Mouse (Mus musculus): Measurements from ENCODE around the gene Zfp600. TPM values are rescaled to one million over a fixed set of nuclear protein-coding genes. Genes with fewer than 3 reads are reported as not detected.
"Not testable (repeated sequence)": the region's sequence is repeated elsewhere in the genome, so short reads cannot be mapped to it uniquely, and the experiment has no call there.

Gene Zfp600
- under 1 TPM in 1 of 2 experiments, not detected in 1; 0.08 TPM for polyA plus RNA-seq (2017; shearing (Covaris generic))

DNA sequence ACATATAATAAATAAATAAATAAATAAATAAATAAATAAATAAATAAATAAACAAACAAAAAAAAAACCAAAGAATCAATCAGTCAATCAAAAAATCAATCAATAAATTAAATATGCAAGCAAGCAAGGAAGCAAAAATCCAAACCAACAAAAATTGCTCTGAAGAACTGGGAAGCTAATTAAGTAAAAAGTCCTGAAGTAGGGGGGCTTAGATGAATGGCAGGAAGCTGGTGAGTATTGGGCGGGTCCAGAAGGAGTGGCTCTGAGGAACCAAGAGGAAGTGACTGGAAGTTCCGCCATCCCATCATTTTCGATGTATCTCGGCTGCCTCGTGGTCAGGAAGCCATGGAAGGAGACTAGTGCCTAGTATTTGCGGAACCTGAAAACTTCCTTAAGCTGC is at the start of gene Zfp600:
Gene Zfp600, plus strand, starts transcription at position 301 of the 400 bp plus-strand sequence.
- not testable (repeated sequence) for ATAC-seq

DNA sequence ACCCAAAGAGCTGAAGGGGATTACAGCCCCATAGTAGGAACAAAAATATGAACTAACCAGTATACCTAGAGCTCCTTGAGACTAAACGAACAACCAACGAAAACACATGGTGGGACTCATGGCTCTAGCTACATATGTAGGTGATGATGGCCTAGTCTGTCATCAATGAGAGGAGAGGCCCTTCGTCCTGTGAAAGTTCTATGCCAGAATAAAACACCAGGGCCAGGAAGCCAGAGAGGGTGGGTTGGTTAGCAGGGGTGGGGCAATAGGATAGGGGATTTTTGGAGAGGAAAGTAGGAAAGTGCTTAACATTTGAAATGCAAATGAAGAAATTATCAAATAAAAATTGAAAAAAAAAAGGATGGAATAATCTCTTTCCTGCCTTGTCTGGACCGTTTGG is 6.3 kb downstream of the Zfp600 start:
- not testable (repeated sequence) for ATAC-seq

DNA sequence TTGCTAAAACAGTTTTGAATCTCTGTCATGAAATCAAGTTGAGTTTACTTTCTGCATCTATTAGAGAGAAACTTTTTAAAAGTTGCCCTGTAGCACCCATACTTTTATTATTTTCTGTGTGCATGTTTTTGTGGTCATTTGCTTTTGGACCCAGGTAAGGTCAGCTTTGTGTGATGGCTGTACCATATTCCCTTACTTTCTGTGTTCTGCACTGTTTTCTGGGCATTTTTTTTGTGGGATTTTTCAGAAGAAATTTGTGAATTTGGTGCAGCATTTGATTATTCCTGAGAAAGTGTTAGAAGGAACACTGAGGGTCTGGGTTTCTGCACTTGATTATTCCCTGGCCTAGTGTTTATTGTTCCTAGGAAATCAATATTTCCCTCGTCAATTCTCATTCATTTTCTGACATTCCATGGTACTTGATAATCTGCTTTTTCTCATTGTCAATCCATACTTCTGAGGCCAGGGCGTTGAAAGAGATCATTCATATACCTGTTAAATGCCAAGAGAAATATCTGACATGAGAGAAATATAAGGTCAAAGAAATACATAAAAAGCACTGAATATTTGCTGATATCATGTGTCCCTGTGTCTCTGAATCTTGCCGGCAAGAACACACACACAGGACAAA is 10.7 kb downstream of the Zfp600 start:
- not testable (repeated sequence) for ATAC-seq

DNA sequence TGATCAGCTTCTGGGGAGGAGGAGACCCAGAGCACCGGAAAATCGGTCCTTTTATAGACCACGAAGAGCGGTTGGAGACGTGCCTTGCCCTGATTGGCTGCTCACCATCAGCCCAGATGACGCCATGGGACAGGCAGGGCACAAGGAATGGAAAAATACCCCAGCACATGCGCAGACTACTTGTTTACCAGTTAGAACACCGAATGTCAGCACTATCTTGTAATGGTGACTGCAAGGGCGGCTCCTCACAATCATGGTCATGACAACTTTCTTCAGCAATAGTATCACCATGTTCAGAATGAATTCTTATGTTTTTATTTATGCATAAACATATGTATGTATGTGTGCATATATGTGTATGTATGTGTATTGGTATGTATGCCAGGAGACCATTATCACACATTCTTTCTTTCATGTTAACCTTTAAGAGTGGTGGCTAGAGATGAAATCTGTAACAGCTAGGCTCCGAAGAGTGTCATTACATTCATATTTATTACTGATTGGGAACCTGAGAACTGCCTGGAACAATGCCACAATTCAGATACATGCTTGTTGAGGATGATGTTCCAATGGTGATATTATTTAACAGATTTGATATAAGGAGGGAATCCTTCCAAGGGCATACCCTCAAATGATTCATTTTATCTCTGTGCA is 11.4 kb downstream of the Zfp600 start:
- not testable (repeated sequence) for ATAC-seq

DNA sequence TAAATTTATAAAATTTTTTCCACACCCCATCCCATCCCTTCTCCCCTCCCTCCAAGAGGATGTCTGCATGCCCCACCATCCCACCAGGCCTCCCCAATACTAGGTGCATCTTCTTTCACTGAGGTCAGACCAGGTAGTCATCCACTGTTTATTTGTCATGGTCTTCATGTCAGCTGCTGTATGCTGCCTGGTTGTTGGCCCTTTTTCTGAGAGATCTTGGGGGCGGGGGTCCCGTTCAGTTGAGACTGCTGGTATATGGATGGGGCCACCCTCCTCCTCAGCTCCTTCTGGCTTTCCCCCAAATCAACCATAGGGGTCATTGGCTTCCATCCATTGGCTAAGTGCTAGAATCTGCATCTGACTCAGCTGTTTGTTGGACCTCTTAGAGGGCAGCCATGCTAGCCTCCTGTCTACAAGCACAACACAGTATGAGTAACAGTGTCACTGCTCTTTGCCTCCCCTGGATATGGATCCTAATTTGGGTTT is 12.1 kb downstream of the Zfp600 start:
- not testable (repeated sequence) for ATAC-seq

DNA sequence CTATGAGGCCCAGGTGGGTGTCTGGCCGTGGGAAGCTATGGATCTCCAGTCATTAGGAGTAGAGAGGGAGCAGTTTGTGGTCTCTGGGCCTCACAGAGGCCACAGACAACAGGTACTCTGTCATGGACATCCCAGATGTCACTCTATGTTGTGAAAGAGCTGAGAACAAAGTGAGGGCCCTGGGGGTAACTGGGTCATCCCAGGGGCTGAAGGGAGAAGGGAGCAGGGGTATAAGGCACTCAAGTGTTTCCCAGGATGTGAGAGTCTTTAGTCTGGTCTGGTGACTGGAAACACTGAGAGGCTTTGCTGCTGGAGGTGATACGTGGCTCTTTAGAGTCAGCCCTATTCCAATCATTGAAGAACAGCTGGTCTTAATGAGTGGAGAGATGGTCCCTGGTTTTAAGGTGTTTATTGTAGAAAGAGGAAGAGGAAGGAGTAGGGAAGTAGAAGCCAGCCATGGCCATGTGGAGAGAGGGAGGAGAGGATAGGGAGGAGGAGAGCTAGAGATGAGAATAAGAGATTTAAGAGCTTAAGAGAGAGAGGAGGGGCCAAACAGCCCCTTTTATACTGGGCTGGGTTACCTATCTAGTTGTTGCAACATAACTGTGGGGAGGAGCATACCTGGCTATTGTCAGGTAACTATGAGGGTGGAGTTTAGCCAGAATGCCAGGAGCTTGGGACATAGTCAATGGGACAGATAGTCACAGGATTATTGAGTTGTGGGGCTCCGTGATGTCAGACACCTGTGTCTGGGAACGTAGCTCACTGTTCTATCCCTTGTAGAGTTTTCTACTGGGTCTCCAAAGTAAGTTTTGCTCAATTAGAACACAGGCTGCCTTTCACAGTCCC is 17.0 kb downstream of the Zfp600 start:
- not testable (repeated sequence) for ATAC-seq

DNA sequence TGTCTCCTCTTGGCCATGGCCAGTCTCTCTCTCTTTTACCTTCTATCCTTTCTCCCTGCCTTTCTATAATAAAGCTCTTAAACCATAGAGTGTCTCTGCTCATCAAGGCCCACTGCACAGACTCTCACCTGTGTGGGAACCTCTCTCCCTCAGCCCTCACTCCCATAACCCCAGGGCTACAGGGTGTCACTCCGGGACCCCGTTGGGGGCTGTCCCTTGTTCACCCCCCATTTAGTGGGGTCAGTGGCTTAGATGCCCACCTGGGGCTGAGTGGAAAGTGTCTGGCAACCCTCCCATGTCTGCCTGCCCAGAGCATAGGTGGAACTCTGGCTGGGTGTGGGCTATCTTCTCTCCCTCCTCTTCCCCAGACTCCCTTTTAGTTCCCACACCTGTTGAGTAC is 47.7 kb downstream of the Zfp600 start:
- ATAC-seq: not testable (repeated sequence)

DNA sequence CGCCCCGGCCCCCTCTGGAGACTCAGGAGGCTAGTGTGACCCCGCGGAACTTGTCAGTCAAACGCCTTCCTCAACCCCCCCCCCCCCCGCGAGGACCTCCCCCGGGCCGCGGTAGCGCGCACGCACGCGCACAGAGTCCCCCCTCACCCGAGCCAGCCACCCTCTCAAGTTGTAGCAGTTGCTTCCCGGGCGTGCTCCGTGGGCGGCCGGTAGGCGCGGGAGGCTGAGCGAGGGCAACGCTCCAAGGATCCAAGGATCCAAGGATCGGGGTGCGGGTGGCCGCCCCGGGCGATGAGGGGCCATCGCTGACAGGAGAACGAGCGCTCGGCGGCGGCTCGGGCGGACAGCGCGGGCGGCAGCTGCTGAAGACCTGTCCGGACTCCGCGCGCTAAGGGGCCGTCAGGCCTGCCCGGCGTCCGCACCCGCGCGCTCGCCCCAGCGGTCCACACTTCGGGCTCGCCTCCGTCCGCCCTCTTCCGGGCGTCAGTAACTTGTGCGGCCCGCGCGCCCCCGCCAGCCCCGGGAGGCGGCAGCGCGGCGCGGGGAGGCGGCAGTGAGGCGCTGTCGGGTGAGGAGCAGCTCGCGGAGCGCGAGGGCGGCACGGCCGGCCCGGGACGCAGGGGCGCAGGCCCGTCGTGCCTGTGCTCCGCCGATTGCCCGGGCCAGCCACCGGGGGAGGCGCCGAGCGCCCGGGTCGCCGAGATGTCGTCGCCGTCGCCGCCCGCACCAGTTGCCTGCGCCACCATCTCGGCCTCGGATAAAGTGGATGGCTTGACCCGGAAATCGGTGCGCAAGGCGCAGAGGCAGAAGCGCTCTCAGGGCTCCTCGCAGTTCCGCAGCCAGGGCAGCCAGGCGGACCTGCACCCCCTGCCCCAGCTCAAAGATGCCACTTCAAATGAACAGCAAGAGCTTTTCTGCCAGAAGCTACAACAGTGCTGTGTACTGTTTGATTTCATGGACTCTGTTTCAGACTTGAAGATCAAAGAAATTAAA is 82.9 kb downstream of the Zfp600 start:
- peak; percentile 66 for ATAC-seq

DNA sequence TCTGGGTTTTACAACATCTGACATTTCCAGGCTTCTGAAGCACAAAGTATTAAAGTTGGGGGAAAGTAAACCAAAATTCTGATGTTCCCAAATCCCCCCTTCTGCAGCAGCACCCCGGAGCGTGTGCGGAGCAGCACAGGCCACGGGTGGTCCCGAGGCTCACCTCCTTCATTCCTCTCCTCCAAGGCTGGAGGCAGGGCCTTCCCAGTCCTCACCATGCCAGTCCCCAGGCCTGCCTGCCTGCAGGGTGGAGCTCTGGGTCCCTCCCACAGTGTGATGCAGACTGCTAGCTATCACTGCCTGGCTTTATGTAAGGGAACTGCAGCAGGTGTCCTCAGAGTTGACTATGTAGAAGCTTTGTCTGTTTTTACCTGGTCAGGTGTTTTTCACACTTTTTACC is 85.5 kb downstream of the Zfp600 start:
- not testable (repeated sequence) for ATAC-seq

Other genes with a start within 250 kb of the Zfp600 start
- 1 to 10 TPM; 2.2 to 4.5 TPM for gene Zfp987, start 59.5 kb upstream of the Zfp600 start, polyA plus RNA-seq (2017; shearing (Covaris generic))

Measured in activated CD4-positive, CD25-positive, alpha-beta regulatory T cell, adult 4 months (primary cell).